Mouse (Mus musculus) limb, embryonic 14.5 days (tissue): ENCODE data around the gene Dnase1l3. TPM values are rescaled to one million over a fixed set of nuclear protein-coding genes. Genes with fewer than 3 reads are reported as not detected.

Source experiments
- ATAC-seq: fragments of 200-750 bp; cut with Nextera tagmentation; 2 replicates; pipeline ENCODE4 v1.8.0; 2017; ENCODE audit warnings: low read depth, moderate number of reproducible peaks, moderate TSS enrichment; ENCODE audit not compliant: low FRiP score
- DNase-seq: peaks from one replicate; pipeline ENCODE4 v3.0.0-alpha.2; 2015; ENCODE audit warnings: low spot score
- H3K27ac ChIP-seq: fragments of 300-500 bp; sonication (generic); replicated peaks from 2 replicates; pipeline ENCODE4 v1.5.1; 2014; ENCODE audit warnings: low read depth, mild to moderate bottlenecking, low read length, moderate library complexity, mixed read lengths
- H3K27me3 ChIP-seq: fragments of 300-500 bp; sonication (generic); 2 replicates; pipeline ENCODE4 v1.6.1; 2014; ENCODE audit warnings: low read length, mixed read lengths; ENCODE audit not compliant: control insufficient read depth, insufficient read depth
- H3K36me3 ChIP-seq: fragments of 300-500 bp; sonication (generic); 2 replicates; pipeline ENCODE4 v1.6.1; 2014; ENCODE audit warnings: mild to moderate bottlenecking, low read length, moderate library complexity, mixed read lengths; ENCODE audit not compliant: control insufficient read depth, insufficient read depth
- H3K4me1 ChIP-seq: fragments of 300-500 bp; sonication (generic); 2 replicates; pipeline ENCODE4 v1.6.1; 2014; ENCODE audit warnings: antibody characterized with exemption, low read length, mixed read lengths; ENCODE audit not compliant: control insufficient read depth, insufficient read depth
- H3K4me2 ChIP-seq: fragments of 300-500 bp; sonication (generic); replicated peaks from 2 replicates; pipeline ENCODE4 v1.6.1; 2014; ENCODE audit warnings: low read depth, mild to moderate bottlenecking, low read length, moderate library complexity; ENCODE audit not compliant: severe bottlenecking
- H3K4me3 ChIP-seq: fragments of 300-500 bp; sonication (generic); replicated peaks from 2 replicates; pipeline ENCODE4 v1.5.1; 2014; ENCODE audit warnings: low read length
- H3K9ac ChIP-seq: fragments of 300-500 bp; sonication (generic); 2 replicates; pipeline ENCODE4 v1.6.1; 2014; ENCODE audit warnings: mild to moderate bottlenecking, low read depth, low read length, moderate library complexity; ENCODE audit not compliant: severe bottlenecking
- H3K9me3 ChIP-seq: fragments of 300-500 bp; sonication (generic); 2 replicates; pipeline ENCODE4 v1.6.1; 2016; ENCODE audit warnings: low read length; ENCODE audit not compliant: control insufficient read depth
- POLR2A ChIP-seq: fragments of 200-500 bp; IDR thresholded peaks from 2 replicates; pipeline ENCODE4 v1.8.0; 2012; ENCODE audit warnings: inconsistent platforms, mild to moderate bottlenecking, moderate library complexity, borderline replicate concordance; ENCODE audit not compliant: insufficient read depth, insufficient read length; ENCODE audit errors: extremely low read depth
- WGBS: fragments of 180-500 bp; shearing (Covaris S2); extraction: QIAGEN DNeasy Blood & Tissue Kit; methylation state at CpG from one replicate; pipeline ENCODE4 v1.1.7; 2014; 5-methylcytosine and 5-hydroxymethylcytosine counted together
- polyA plus RNA-seq, 2 experiments: library from polyadenylated mRNA; depleted of rRNA in 1 of 2; stranded (reverse) in 1 of 2; unstranded in 1 of 2; fragments of >200 nt; fragmentation: Nextera tagmentation in 1 of 2; extraction: Ambion mirVana in 1 of 2; gene quantifications; 2 replicates each; pipeline versions ENCODE4 v1.2.1 to v1.2.3; 2012 to 2014

Gene Dnase1l3
- polyA plus RNA-seq, 2 experiments, result 0.11 to 0.92 TPM

GRCm38 (mm10) chr14:7945261-7945660, 49.1 kb downstream of the Dnase1l3 start:
- Histone ChIP-seq H3K27me3 (no peaks in the 10 kb centered on the region), H3K9ac (no peak overlapping the region), H3K9me3 (no peaks in the 10 kb centered on the region), H3K27ac (no peak overlapping the region), H3K36me3 (peaks cover 89% of the 10 kb centered on the region), H3K4me2 (no peak overlapping the region), H3K4me3 (no peak overlapping the region), H3K4me1 (peaks cover 19% of the 10 kb centered on the region)
- ATAC-seq (no peak), DNase-seq (no peak)
- WGBS, result 89% methylated on average over 5 of the region's 5 CpGs
- no peak for TF ChIP-seq POLR2A

GRCm38 (mm10) chr14:7944349-7945039, 49.9 kb downstream of the Dnase1l3 start:
- Histone ChIP-seq H3K27ac (no peak overlapping the region), H3K4me3 (no peak overlapping the region), H3K4me2 (no peak overlapping the region), H3K4me1 (peaks cover 19% of the 10 kb centered on the region), H3K9ac (no peak overlapping the region), H3K9me3 (no peaks in the 10 kb centered on the region), H3K27me3 (no peaks in the 10 kb centered on the region), H3K36me3 (peaks cover 85% of the 10 kb centered on the region)
- TF ChIP-seq POLR2A, result no peak
- no peak for DNase-seq
- WGBS, result 49% methylated on average over 8 of the region's 8 CpGs
- no peak for ATAC-seq

GRCm38 (mm10) chr14:7943801-7944135, 50.6 kb downstream of the Dnase1l3 start:
- no peak for TF ChIP-seq POLR2A
- ATAC-seq (no peak), DNase-seq (no peak)
- no peak overlapping the region for H3K4me3 ChIP-seq
- peaks cover 21% of the 10 kb centered on the region for H3K4me1 ChIP-seq
- H3K9me3 ChIP-seq, result no peaks in the 10 kb centered on the region
- H3K27me3 ChIP-seq, result no peaks in the 10 kb centered on the region
- 74% methylated on average over 3 of the region's 3 CpGs for WGBS
- no peak overlapping the region for H3K4me2 ChIP-seq
- no peak overlapping the region for H3K9ac ChIP-seq
- 0 out of 2 replicates have a peak overlapping the region, but pooled peaks have one; percentile 1 for H3K27ac ChIP-seq
- H3K36me3 ChIP-seq, result peaks cover 82% of the 10 kb centered on the region

GRCm38 (mm10) chr14:7943101-7943800, 51.1 kb downstream of the Dnase1l3 start:
- ATAC-seq, result no peak
- 40% methylated on average over 7 of the region's 7 CpGs for WGBS
- Histone ChIP-seq H3K9ac (no peak overlapping the region), H3K4me2 (no peak overlapping the region), H3K27ac (no peak overlapping the region), H3K36me3 (peaks cover 80% of the 10 kb centered on the region), H3K9me3 (no peaks in the 10 kb centered on the region), H3K4me3 (no peak overlapping the region), H3K27me3 (no peaks in the 10 kb centered on the region), H3K4me1 (peaks cover 26% of the 10 kb centered on the region)
- no peak for TF ChIP-seq POLR2A
- no peak for DNase-seq

GRCm38 (mm10) chr14:7941413-7941812, 53.0 kb downstream of the Dnase1l3 start:
- no peaks in the 10 kb centered on the region for H3K9me3 ChIP-seq
- no peaks in the 10 kb centered on the region for H3K27me3 ChIP-seq
- ATAC-seq, result no peak
- H3K4me1 ChIP-seq, result peaks cover 43% of the 10 kb centered on the region
- H3K9ac ChIP-seq, result no peak overlapping the region
- no peak overlapping the region for H3K27ac ChIP-seq
- H3K4me2 ChIP-seq, result no peak overlapping the region
- WGBS, result 75% methylated on average over 5 of the region's 5 CpGs
- no peak for TF ChIP-seq POLR2A
- peaks cover 84% of the 10 kb centered on the region for H3K36me3 ChIP-seq
- no peak overlapping the region for H3K4me3 ChIP-seq
- no peak for DNase-seq
